Mouse (Mus musculus) liver, adult 2 months (tissue): ENCODE measurements at regions not wholly inside any gene's neighbourhood (a gene's known extent, or its start where the extent isn't known, plus 50 kb on each side); places are given as distances from the start of the nearest gene placed in this dataset.

Source experiments
- CTCF ChIP-seq: fragments of 200-500 bp; IDR thresholded peaks from 2 replicates; pipeline ENCODE4 v1.5.1; 2011; ENCODE audit warnings: low read depth, low read length, control low read depth
- POLR2A ChIP-seq: fragments of 200-500 bp; IDR thresholded peaks from 2 replicates; pipeline ENCODE4 v1.6.1; 2011; ENCODE audit warnings: low read length, control low read depth; ENCODE audit not compliant: insufficient read depth; ENCODE audit errors: extremely low read depth

DNA sequence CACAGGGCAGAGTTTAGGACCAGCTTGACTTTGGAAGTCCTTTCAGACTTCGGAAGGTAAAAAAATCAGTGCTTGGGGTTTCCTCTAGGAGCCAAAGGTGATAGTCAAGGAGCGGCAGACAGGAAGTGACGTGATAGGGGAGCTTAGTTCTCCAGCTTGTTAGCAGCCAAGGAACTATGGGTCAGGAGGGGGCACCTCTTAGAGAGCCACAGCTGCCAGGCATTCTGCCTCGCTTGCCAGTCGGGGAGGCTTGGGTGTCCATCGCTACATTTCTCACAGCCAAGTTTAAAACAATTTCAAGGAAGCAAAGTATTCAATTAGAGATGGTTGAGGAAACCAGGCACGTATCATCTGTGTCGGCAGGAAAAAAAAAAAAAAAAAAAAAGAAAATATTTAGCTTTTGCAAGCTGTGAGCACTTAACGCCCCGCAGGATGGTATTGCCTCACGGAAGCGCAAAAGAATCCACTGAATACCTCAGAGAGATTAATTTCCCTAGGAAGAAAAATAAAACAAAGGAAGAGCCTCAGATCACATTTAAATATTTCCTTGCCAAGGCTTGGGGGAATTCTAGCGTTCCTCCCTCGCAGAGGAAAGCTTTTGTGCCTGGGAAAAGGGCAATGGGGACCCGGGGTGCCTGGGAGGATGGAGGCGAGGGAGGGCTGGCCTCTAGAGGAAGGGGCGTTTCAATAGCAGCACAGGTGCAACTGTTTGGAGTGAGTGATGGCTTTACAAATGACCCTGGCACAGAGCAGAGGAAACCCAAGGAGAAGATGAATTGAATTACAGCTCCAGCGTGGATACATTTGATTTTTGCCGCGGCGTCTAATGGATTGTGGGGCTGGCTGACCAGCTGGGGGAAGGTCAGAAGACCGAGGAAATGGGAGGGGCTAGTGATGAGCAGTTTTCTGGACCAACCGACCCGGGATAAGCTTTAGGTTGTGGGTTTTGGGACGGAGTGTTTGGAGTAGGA is 261.1 kb upstream of the Nr5a2 start:
- TF ChIP-seq POLR2A (no peak), CTCF (no peak)
